Mouse (Mus musculus) macrophage (primary cell): ENCODE data around the gene A630095N17Rik. TPM values are rescaled to one million over a fixed set of nuclear protein-coding genes. Genes with fewer than 3 reads are reported as not detected.

Experiments used
- H3K27ac ChIP-seq: fragments of 350-480 bp; formaldehyde crosslinking; 2 replicates; pipeline ENCODE4 v1.9.0; 2021
- H3K36me3 ChIP-seq: fragments of 350-480 bp; formaldehyde crosslinking; 2 replicates; pipeline ENCODE4 v1.9.0; 2021; ENCODE audit errors: inconsistent target
- H3K4me3 ChIP-seq: fragments of 350-480 bp; formaldehyde crosslinking; 2 replicates; pipeline ENCODE4 v1.9.0; 2021; ENCODE audit errors: inconsistent target
- H3K79me2 ChIP-seq: fragments of 350-480 bp; formaldehyde crosslinking; 2 replicates; pipeline ENCODE4 v1.9.0; 2021; ENCODE audit errors: inconsistent target
- WGBS: methylation state at CpG from one replicate; pipeline ENCODE4 v1.1.7; 2026; ENCODE audit warnings: inconsistent platforms; ENCODE audit not compliant: missing documents; 5-methylcytosine and 5-hydroxymethylcytosine counted together
- polyA plus RNA-seq: library from polyadenylated mRNA; stranded (reverse); fragments of 250-400 nt; gene quantifications from 3 replicates; pipeline ENCODE4 v1.2.4, GENCODE M21; 2018; ENCODE audit warnings: inconsistent platforms

Gene A630095N17Rik
- polyA plus RNA-seq, 1 experiment from 2014 or later = not detected

DNA sequence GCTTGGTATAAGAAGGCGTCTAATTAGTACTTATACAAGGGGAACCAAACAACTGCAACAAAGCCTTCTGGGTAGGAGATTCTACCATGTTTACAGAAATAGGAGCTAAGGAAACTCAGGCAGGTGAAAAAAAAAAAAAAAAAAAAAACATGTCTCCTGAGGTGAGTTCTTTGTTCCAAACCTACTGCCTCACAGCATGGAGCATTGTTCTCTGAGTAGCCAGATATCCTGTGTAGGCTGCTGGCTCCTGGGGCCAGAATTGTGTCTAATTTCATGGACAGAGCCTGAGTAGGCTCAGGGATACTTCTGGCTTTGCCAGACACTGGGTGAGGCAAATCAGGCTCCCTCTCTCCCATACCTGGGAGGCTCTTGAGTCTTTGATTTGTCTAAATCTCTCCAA is 4.2 kb downstream of the A630095N17Rik start:
- no peaks in the 10 kb centered on the region for H3K36me3 ChIP-seq
- no peaks in the 10 kb centered on the region for H3K79me2 ChIP-seq
- H3K27ac ChIP-seq = no peak overlapping the region
- H3K4me3 ChIP-seq = no peak overlapping the region
- 100% methylated on average over 1 of the region's 1 CpGs for WGBS

DNA sequence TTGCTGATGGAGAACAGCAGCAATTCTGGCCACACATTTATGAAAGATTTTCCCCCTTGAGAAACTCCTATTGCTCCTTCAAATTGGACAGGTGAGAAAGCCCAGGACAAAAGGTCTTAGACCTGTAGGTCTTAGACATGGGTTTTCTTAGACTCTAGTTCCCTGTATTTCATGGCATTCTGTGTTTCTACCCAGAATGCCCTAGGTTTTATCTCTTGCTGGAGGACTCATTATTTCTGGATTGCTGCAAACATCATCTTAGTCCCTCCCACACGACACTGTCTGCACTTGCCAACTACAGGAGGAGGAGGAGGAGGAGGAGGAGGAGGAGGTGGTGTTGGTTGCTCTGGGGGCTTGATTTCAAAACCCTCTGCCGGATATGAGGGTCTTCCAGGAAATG is 5.8 kb downstream of the A630095N17Rik start:
- H3K4me3 ChIP-seq = no peak overlapping the region
- H3K36me3 ChIP-seq = no peaks in the 10 kb centered on the region
- no peak overlapping the region for H3K27ac ChIP-seq
- no peaks in the 10 kb centered on the region for H3K79me2 ChIP-seq
- WGBS = no CpG with 5 or more reads among the region's 2 CpGs

DNA sequence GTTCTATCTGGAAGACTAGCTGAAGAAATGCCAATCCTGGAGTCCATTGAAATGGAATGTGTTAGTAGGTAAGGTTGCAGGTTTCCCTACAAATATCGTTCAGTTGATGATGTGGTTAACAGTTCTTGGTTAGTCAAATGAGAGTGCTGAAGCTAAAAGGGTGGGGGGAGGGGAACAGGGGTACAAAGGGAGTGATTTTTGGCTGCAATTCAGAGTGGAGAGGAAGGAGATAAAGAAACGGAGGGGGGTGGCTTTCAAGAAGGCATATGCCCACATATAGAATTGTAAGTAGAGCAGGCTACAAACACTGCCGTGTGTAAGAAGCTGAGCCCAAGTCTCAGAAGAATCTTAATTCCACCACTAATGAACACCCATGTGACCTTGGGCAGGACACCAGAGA is 6.4 kb downstream of the A630095N17Rik start:
- H3K27ac ChIP-seq = no peak overlapping the region
- no peak overlapping the region for H3K4me3 ChIP-seq
- WGBS = 40% methylated on average over 3 of the region's 3 CpGs
- H3K79me2 ChIP-seq = no peaks in the 10 kb centered on the region
- H3K36me3 ChIP-seq = no peaks in the 10 kb centered on the region

DNA sequence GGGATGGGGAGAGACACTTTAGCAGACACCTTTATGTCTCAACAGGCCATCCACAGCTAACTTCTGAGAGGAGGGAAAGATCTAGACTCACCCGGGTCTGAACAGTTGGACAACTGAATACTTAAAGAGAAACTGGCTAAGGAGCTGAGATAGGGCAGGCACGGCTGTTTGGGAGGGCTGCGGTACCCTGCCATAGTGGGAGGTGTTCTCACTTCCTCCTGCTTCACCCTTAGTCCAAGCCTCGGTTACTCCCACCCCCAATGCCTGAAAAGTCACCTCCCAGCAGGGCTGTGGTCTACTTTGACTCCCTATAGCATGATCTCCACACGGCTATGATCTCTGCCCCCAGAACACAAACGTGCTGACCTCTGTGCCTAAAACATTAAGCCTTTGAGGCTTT is 8.4 kb downstream of the A630095N17Rik start:
- WGBS = 9% methylated on average over 6 of the region's 6 CpGs
- Histone ChIP-seq H3K36me3 (no peaks in the 10 kb centered on the region), H3K79me2 (peaks cover 5% of the 10 kb centered on the region; the same call in 1 of the 2 replicates), H3K27ac (no peak overlapping the region), H3K4me3 (no peak overlapping the region)

DNA sequence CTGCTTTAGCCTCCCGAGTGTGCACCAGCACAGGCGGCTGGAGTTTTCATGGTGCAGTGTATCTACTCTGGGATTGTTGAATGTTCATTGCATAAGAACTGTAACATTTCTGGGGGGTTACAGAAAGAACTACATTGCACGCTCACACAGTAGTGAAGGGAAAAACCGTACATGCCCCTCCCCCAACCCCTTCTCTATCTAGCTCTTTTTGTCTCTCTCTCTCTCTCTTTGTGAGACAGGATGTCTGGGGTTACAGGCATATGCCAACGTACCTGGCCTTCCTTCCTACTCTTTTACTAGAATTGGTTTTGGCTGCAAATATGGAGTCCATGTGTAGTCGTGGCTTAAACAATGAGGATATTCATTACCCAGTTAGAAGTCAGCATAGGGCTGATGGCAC is 9.0 kb downstream of the A630095N17Rik start:
- 44% methylated on average over 6 of the region's 6 CpGs for WGBS
- no peak overlapping the region for H3K4me3 ChIP-seq
- H3K27ac ChIP-seq = no peak overlapping the region
- no peaks in the 10 kb centered on the region for H3K36me3 ChIP-seq
- H3K79me2 ChIP-seq = peaks cover 11% of the 10 kb centered on the region; the same call in 1 of the 2 replicates

DNA sequence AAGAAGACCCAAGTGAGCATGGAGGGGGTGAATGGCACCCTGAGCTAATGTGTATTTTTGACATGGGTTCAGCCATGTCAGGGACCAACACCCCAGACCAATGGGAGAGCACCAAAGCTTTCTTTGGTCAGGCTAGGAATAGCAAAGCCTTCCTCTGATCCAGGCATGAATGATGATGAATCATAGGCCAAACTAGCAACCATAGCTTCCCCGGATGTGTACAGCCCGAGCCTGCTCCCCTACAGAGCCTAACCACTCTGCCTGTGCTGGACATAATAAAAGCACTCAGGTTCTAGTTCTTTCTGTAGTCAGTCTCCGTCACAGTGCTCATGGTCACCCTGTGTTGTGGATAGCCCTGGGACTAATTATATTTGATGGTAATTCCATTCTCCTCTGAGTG is 10.4 kb downstream of the A630095N17Rik start:
- H3K4me3 ChIP-seq = no peak overlapping the region
- H3K36me3 ChIP-seq = no peaks in the 10 kb centered on the region
- H3K79me2 ChIP-seq = peaks cover 20% of the 10 kb centered on the region; the same call in 1 of the 2 replicates
- H3K27ac ChIP-seq = no peak overlapping the region
- 87% methylated on average over 3 of the region's 3 CpGs for WGBS

DNA sequence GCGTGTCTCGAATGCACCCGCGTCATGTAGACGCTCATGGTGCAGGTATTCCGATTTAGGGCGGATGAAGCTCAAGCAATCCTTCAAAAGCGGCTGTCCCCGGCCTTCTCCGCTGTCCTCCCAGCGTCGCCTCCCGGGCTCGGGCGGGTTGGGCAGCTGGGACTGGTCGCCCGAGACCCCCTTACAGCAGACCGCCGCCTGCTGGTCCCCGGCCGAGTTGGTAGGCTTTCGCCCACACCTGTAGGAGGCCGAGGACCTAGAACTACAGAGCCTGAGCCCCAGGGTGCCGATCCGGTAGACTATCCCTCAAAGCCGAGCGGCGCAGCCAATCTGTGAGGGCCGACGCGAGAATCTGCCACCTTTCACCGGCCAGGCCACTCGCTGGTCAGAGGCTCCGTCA is 12.4 kb downstream of the A630095N17Rik start, which contains the start of gene Tuba4a:
Gene Tuba4a, minus strand, starts transcription at position 335 of the 400 bp plus-strand sequence.
- H3K27ac ChIP-seq = peak within 1 kb of the TSS; percentile 62
- peaks cover 10% of the 10 kb centered on the region; the same call in 1 of the 2 replicates for H3K36me3 ChIP-seq
- H3K4me3 ChIP-seq = peak within 1 kb of the TSS; percentile 89
- peaks cover 25% of the 10 kb centered on the region for H3K79me2 ChIP-seq
- 14% methylated on average over 33 of the region's 34 CpGs for WGBS

DNA sequence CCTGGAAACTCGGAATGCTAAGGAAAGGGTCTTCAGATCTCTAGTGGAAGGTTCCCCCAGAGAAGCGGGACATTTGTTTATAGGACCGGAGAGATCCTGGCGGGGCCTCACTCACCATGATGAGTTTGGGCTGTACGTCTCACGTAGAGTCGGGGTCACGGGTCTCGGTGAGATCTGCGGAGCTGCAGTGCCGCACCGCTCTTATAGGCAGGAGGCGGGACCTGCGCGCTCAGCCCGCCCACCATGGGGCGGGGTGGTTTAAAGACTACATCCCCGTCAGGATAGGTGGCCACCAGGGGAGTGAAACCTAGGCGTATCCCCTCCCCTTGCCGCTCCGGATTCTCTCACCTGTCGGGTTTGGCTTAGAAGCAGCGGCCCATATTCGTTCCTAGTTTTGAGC is 12.8 kb downstream of the A630095N17Rik start:
- H3K79me2 ChIP-seq = peaks cover 30% of the 10 kb centered on the region
- 0% methylated on average over 24 of the region's 24 CpGs for WGBS
- peak overlapping the region; percentile 62 for H3K27ac ChIP-seq

DNA sequence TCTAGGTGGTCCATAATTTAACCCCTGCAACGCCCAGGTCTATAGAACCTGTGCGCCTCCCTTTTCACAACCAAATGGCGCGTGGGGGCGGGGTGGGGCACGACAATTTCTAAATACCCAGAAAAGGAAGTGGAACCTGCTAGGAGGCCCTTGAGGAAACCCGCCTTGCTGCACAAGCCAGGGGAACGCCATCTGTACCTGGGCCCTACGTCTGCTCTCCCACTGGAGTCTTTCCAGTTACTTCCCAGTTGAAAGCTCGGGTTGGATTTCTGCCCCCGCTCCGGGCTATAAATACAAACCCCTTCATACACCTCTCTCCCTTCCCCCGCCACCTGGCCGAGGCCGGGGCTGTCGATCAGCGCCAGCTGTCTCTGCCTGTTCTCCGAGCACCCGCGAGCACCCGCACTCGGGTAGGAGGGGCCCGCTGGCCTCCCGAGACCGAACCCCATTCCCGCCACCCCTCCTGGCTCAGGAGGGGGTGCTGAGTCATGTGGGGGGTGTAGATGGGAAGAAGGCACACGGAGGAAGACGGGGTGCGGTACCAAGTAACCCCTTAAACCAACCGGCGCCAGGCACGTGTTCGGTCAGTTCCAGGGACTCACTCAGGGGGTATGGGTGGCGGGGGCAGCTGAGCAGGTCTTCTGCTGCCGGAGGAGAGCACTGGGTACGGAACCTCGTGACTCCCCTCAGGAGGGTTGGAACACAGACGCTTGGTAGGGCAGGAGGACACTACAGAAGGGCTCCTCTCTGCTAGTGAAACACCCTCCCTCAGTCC is 13.5 kb downstream of the A630095N17Rik start:
- Histone ChIP-seq H3K36me3 (peaks cover 21% of the 10 kb centered on the region; the same call in 1 of the 2 replicates), H3K79me2 (peaks cover 36% of the 10 kb centered on the region), H3K4me3 (peak overlapping the region; percentile 89), H3K27ac (peak overlapping the region; percentile 62)
- WGBS = under 1% methylated on average over 37 of the region's 38 CpGs

More for the DNA sequence above, 12.8 kb downstream of the A630095N17Rik start:
- peaks cover 15% of the 10 kb centered on the region; the same call in 1 of the 2 replicates for H3K36me3 ChIP-seq
- H3K4me3 ChIP-seq = peak overlapping the region; percentile 89

DNA sequence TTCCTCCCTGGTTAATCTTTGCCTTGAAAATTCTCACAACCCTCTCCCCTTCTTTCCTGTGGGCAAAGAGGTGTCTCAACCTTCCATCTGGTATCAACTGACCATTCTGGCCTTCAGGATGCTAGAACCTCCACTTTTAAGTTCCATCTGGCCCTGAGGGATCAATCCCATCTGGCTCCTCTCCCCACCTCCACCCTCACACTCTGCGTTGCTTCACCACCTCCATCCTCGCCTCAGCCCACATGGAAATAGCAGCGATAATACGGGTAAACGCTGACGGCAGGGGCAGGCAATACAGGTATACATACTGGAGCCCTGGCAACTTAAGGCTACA is 14.0 kb downstream of the A630095N17Rik start:
- Histone ChIP-seq H3K79me2 (peaks cover 36% of the 10 kb centered on the region), H3K27ac (no peak overlapping the region), H3K36me3 (peaks cover 21% of the 10 kb centered on the region; the same call in 1 of the 2 replicates), H3K4me3 (peak overlapping the region; percentile 89)
- 9% methylated on average over 6 of the region's 6 CpGs for WGBS

DNA sequence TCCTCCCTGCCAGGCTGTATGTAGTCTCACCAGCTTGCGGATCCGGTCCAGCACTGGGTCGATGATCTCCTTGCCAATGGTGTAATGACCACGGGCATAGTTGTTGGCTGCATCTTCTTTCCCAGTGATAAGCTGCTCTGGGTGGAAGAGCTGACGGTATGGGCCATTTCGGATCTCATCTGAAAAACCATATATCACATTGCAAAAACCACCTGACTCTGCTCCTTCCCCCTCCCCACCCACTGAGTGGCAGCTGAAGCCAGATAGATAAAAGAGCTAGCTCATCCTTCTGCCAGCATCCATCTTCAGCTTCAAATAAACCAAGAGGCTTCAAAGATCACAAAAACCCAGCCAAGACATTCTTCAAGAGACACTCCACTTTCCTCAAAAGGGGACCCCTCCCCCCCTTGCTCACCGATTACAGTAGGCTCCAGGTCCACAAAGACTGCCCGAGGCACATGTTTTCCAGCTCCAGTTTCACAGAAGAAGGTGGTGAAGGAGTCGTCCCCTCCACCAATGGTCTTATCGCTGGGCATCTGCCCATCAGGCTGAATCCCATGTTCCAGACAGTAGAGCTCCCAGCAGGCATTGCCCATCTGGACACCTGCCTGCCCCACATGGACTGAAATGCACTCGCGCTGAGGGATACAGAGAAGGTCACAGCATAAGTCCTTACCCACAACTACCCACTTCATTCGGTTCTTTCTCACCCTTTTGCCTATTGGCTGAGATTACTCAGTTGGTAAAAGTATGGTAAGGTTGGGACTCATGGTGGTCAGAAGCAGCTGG is 14.9 kb downstream of the A630095N17Rik start:
- Histone ChIP-seq H3K79me2 (peaks cover 45% of the 10 kb centered on the region), H3K4me3 (no peak overlapping the region), H3K36me3 (peaks cover 21% of the 10 kb centered on the region; the same call in 1 of the 2 replicates), H3K27ac (no peak overlapping the region)
- 69% methylated on average over 11 of the region's 13 CpGs for WGBS

DNA sequence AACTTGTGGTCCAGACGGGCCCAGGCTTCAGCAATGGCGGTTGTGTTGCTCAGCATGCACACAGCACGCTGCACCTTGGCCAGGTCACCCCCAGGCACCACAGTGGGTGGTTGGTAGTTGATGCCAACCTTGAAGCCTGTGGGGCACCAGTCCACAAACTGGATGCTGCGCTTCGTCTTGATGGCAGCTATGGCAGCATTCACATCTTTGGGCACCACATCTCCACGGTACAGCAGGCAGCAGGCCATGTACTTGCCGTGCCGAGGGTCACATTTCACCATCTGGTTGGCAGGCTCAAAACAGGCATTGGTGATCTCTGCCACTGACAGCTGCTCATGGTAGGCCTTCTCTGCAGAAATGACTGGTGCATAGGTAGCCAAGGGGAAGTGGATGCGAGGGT is 16.1 kb downstream of the A630095N17Rik start:
- 73% methylated on average over 9 of the region's 9 CpGs for WGBS
- Histone ChIP-seq H3K27ac (no peak overlapping the region), H3K4me3 (no peak overlapping the region), H3K79me2 (peaks cover 57% of the 10 kb centered on the region), H3K36me3 (peaks cover 21% of the 10 kb centered on the region; the same call in 1 of the 2 replicates)

DNA sequence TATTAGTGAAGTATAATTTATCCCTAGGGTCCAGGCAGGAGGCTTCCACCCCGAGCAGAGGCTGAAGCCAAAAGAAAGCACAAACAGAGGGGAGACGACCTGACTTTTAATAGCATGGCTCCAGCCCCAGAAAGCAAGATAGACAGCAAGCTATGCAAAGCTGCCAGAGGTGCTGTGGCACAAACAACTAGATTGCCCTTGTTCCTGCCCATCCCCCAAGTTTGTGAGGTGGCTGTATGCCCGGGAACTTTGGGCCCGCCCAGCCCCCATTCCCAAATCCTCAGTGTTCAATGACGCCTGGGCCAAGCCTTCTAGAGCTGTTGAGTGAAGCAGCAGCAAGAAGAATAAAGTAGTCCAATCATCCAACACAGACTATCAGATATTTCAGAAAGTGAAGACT is 17.0 kb downstream of the A630095N17Rik start:
- no peak overlapping the region for H3K4me3 ChIP-seq
- peaks cover 21% of the 10 kb centered on the region; the same call in 1 of the 2 replicates for H3K36me3 ChIP-seq
- WGBS = 33% methylated on average over 5 of the region's 5 CpGs
- no peak overlapping the region for H3K27ac ChIP-seq
- peaks cover 58% of the 10 kb centered on the region for H3K79me2 ChIP-seq

DNA sequence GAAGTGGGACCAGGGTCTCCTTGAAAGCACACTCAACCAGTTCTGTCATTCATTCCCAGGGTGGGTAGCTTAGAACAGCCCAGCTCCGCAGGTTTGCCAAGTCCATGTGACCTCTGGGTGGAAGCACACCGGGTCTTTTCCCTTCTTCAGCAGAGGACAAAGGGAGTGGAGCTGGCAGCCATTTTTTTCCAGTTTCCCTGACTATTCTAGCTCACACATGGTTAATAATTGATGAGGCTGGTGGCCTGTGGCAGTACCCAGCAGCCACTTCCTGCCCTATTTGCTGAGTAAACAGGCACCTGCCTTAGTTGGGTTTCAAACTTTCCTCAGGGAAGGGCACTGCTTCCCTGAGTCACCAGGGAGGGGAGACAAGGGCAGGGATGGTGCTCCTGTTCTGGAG is 17.5 kb downstream of the A630095N17Rik start:
- Histone ChIP-seq H3K4me3 (no peak overlapping the region), H3K27ac (no peak overlapping the region), H3K36me3 (peaks cover 21% of the 10 kb centered on the region; the same call in 1 of the 2 replicates), H3K79me2 (peaks cover 58% of the 10 kb centered on the region)
- 70% methylated on average over 2 of the region's 2 CpGs for WGBS

DNA sequence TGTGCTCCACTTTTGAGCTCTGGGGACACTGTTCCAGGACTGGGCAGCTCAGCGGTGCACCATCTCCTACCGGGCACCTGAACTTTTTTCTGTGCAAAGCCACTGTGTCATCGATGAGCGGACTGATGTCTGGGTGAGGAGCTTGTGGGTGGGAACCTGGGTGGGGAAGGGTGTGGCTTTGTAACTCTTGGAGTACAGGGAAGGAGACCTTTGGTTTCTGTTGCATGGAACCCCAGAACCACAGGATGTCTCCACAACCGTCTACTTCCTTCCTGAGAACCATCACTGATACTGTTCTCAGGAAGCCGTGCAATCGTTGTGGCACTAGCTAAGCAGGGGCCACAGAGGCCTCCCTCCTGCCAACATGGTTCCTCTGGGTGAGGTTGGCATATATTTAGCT is 18.8 kb downstream of the A630095N17Rik start:
- H3K79me2 ChIP-seq = peaks cover 48% of the 10 kb centered on the region
- H3K27ac ChIP-seq = no peak overlapping the region
- 7% methylated on average over 7 of the region's 7 CpGs for WGBS
- no peak overlapping the region for H3K4me3 ChIP-seq
- peaks cover 21% of the 10 kb centered on the region; the same call in 1 of the 2 replicates for H3K36me3 ChIP-seq
